Mouse (Mus musculus) liver, embryonic 13.5 days (tissue): ENCODE results near the gene Lgalsl. TPM values are rescaled to one million over a fixed set of nuclear protein-coding genes. Genes with fewer than 3 reads are reported as not detected.

ENCODE experiments used
- ATAC-seq: fragments of 200-750 bp; cut with Nextera tagmentation; 2 replicates; pipeline ENCODE4 v1.8.0; 2017; ENCODE audit warnings: low read depth, mild to moderate bottlenecking, moderate number of reproducible peaks, moderate library complexity
- DNase-seq: peaks from one replicate; pipeline ENCODE4 v3.0.0; 2022
- H3K27ac ChIP-seq: fragments of 300-500 bp; sonication (generic); 2 replicates; pipeline ENCODE4 v1.5.1; 2015; ENCODE audit warnings: moderate library complexity, mild to moderate bottlenecking, inconsistent platforms
- H3K27me3 ChIP-seq: fragments of 300-500 bp; sonication (generic); 2 replicates; pipeline ENCODE4 v1.6.1; 2015; ENCODE audit warnings: mild to moderate bottlenecking, inconsistent platforms
- H3K36me3 ChIP-seq: fragments of 300-500 bp; sonication (generic); 2 replicates; pipeline ENCODE4 v1.6.1; 2015; ENCODE audit warnings: mild to moderate bottlenecking, inconsistent platforms
- H3K4me1 ChIP-seq: fragments of 300-500 bp; sonication (generic); replicated peaks from 2 replicates; pipeline ENCODE4 v1.6.1; 2015; ENCODE audit warnings: inconsistent platforms
- H3K4me2 ChIP-seq: fragments of 300-500 bp; sonication (generic); 2 replicates; pipeline ENCODE4 v1.6.1; 2015; ENCODE audit warnings: inconsistent platforms, mild to moderate bottlenecking, moderate library complexity
- H3K4me3 ChIP-seq: fragments of 300-500 bp; sonication (generic); replicated peaks from 2 replicates; pipeline ENCODE4 v1.5.1; 2015; ENCODE audit warnings: mild to moderate bottlenecking, inconsistent platforms
- H3K9ac ChIP-seq: fragments of 300-500 bp; sonication (generic); 2 replicates; pipeline ENCODE4 v1.6.1; 2015; ENCODE audit warnings: mild to moderate bottlenecking, inconsistent platforms
- H3K9me3 ChIP-seq: fragments of 300-500 bp; sonication (generic); replicated peaks from 2 replicates; pipeline ENCODE4 v1.6.1; 2016; ENCODE audit warnings: inconsistent platforms
- WGBS: fragments of 180-500 bp; shearing (Covaris S2); methylation state at CpG from one replicate; pipeline ENCODE4 v1.1.7; 2015; ENCODE audit not compliant: insufficient replicate concordance; 5-methylcytosine and 5-hydroxymethylcytosine counted together
- polyA plus RNA-seq: library from polyadenylated mRNA; unstranded; fragments of >200 nt; fragmentation: Nextera tagmentation; extraction: Ambion mirVana; gene quantifications from 2 replicates; pipeline ENCODE4 v1.2.1, GENCODE M21; 2015

The Lgalsl gene
- polyA plus RNA-seq, 1 experiment from 2014 or later = 10.0 TPM

GRCm38 (mm10) chr11:20859858-20860257 is 29.0 kb upstream of the Lgalsl start:
- H3K9ac ChIP-seq = no peak overlapping the region
- no peaks in the 10 kb centered on the region for H3K36me3 ChIP-seq
- WGBS = 56% methylated on average over 6 of the region's 6 CpGs
- H3K4me1 ChIP-seq = no peaks in the 10 kb centered on the region
- no peak overlapping the region for H3K4me3 ChIP-seq
- peaks cover 11% of the 10 kb centered on the region; the same call in 1 of the 2 replicates for H3K27me3 ChIP-seq
- H3K4me2 ChIP-seq = no peak overlapping the region
- no peak for DNase-seq
- H3K9me3 ChIP-seq = no peaks in the 10 kb centered on the region
- ATAC-seq = no peak
- H3K27ac ChIP-seq = no peak overlapping the region

GRCm38 (mm10) chr11:20858921-20859668 is 28.2 kb upstream of the Lgalsl start:
- H3K4me3 ChIP-seq = no peak overlapping the region
- WGBS = 18% methylated on average over 9 of the region's 9 CpGs

GRCm38 (mm10) chr11:20857921-20858320 is 27.1 kb upstream of the Lgalsl start:
- no peaks in the 10 kb centered on the region for H3K36me3 ChIP-seq
- WGBS = 66% methylated on average over 4 of the region's 4 CpGs
- H3K27ac ChIP-seq = no peak overlapping the region
- ATAC-seq = no peak
- H3K4me2 ChIP-seq = no peak overlapping the region
- H3K9ac ChIP-seq = no peak overlapping the region
- DNase-seq = no peak
- no peak overlapping the region for H3K4me3 ChIP-seq
- peaks cover 4% of the 10 kb centered on the region; the same call in 1 of the 2 replicates for H3K27me3 ChIP-seq
- no peaks in the 10 kb centered on the region for H3K4me1 ChIP-seq
- no peaks in the 10 kb centered on the region for H3K9me3 ChIP-seq

More at GRCm38 (mm10) chr11:20858921-20859668, 28.2 kb upstream of the Lgalsl start:
- Histone ChIP-seq H3K27ac (no peak overlapping the region), H3K9ac (no peak overlapping the region), H3K9me3 (no peaks in the 10 kb centered on the region), H3K27me3 (peaks cover 11% of the 10 kb centered on the region; the same call in 1 of the 2 replicates), H3K4me1 (no peaks in the 10 kb centered on the region), H3K36me3 (no peaks in the 10 kb centered on the region), H3K4me2 (no peak overlapping the region)
- ATAC-seq (no peak), DNase-seq (no peak)

- Histone ChIP-seq H3K4me3 (no peak overlapping the region), H3K9me3 (no peaks in the 10 kb centered on the region), H3K9ac (no peak overlapping the region), H3K4me1 (no peaks in the 10 kb centered on the region), H3K27ac (no peak overlapping the region), H3K27me3 (peaks cover 3% of the 10 kb centered on the region; the same call in 1 of the 2 replicates), H3K4me2 (no peak overlapping the region), H3K36me3 (no peaks in the 10 kb centered on the region)
- no peak for ATAC-seq
- no peak for DNase-seq
- 67% methylated on average over 4 of the region's 4 CpGs for WGBS
These were observed 23.3 kb upstream of the Lgalsl start for GRCm38 (mm10) chr11:20854032-20854741.

GRCm38 (mm10) chr11:20850196-20850595 is 19.3 kb upstream of the Lgalsl start:
- Histone ChIP-seq H3K36me3 (no peaks in the 10 kb centered on the region), H3K27me3 (peaks cover 12% of the 10 kb centered on the region), H3K9me3 (no peaks in the 10 kb centered on the region), H3K9ac (no peak overlapping the region), H3K4me3 (no peak overlapping the region), H3K27ac (no peak overlapping the region), H3K4me1 (no peaks in the 10 kb centered on the region), H3K4me2 (no peak overlapping the region)
- ATAC-seq (no peak), DNase-seq (no peak)
- 57% methylated on average over 1 of the region's 1 CpGs for WGBS

- WGBS = 62% methylated on average over 5 of the region's 5 CpGs
- Histone ChIP-seq H3K4me3 (no peak overlapping the region), H3K4me2 (no peak overlapping the region), H3K27ac (no peak overlapping the region), H3K36me3 (no peaks in the 10 kb centered on the region), H3K9ac (no peak overlapping the region), H3K9me3 (no peaks in the 10 kb centered on the region), H3K27me3 (peaks cover 12% of the 10 kb centered on the region), H3K4me1 (no peaks in the 10 kb centered on the region)
- DNase-seq (no peak), ATAC-seq (no peak)
These were observed 18.5 kb upstream of the Lgalsl start for GRCm38 (mm10) chr11:20849403-20849802.

- Histone ChIP-seq H3K9ac (no peak overlapping the region), H3K4me3 (no peak overlapping the region), H3K9me3 (no peaks in the 10 kb centered on the region), H3K27me3 (peaks cover 50% of the 10 kb centered on the region), H3K4me2 (no peak overlapping the region), H3K4me1 (no peaks in the 10 kb centered on the region), H3K27ac (no peak overlapping the region), H3K36me3 (no peaks in the 10 kb centered on the region)
- DNase-seq (no peak), ATAC-seq (no peak)
- WGBS = 69% methylated on average over 5 of the region's 5 CpGs
These were observed 6.5 kb upstream of the Lgalsl start for GRCm38 (mm10) chr11:20837366-20837765.

- H3K27ac ChIP-seq = no peak overlapping the region
- H3K36me3 ChIP-seq = 0 out of 2 replicates have a peak, but pooled peaks cover 4% of the 10 kb centered on the region
- DNase-seq (no peak), ATAC-seq (0 out of 2 replicates have a peak, but pooled peaks have one; percentile 6)
- H3K4me2 ChIP-seq = peak overlapping the region; percentile 93
- WGBS = 31% methylated on average over 11 of the region's 11 CpGs
- H3K4me1 ChIP-seq = peaks cover 23% of the 10 kb centered on the region
- peak overlapping the region; percentile 84 for H3K9ac ChIP-seq
- peaks cover 54% of the 10 kb centered on the region for H3K27me3 ChIP-seq
- H3K4me3 ChIP-seq = peak overlapping the region; percentile 85
- no peaks in the 10 kb centered on the region for H3K9me3 ChIP-seq
These were observed 813 bp upstream of the Lgalsl start for GRCm38 (mm10) chr11:20831600-20832137.

- peaks cover 4% of the 10 kb centered on the region; the same call in 1 of the 2 replicates for H3K36me3 ChIP-seq
- ATAC-seq = no peak
- peak overlapping the region; percentile 93 for H3K4me2 ChIP-seq
- H3K9me3 ChIP-seq = no peaks in the 10 kb centered on the region
- 0 out of 2 replicates have a peak overlapping the region, but pooled peaks have one; percentile 61 for H3K27ac ChIP-seq
- DNase-seq = no peak
- H3K4me3 ChIP-seq = peak overlapping the region; percentile 85
- peak overlapping the region; percentile 84 for H3K9ac ChIP-seq
- 18% methylated on average over 23 of the region's 23 CpGs for WGBS
- H3K4me1 ChIP-seq = peaks cover 23% of the 10 kb centered on the region
- peaks cover 45% of the 10 kb centered on the region for H3K27me3 ChIP-seq
These were observed 717 bp downstream of the Lgalsl start for GRCm38 (mm10) chr11:20829993-20830685.

GRCm38 (mm10) chr11:20829056-20829686 is 1.7 kb downstream of the Lgalsl start:
- Histone ChIP-seq H3K9ac (no peak overlapping the region), H3K27me3 (peaks cover 40% of the 10 kb centered on the region), H3K4me2 (peak overlapping the region; percentile 93; the same call in 1 of the 2 replicates), H3K4me1 (peaks cover 26% of the 10 kb centered on the region), H3K36me3 (peaks cover 4% of the 10 kb centered on the region; the same call in 1 of the 2 replicates), H3K9me3 (no peaks in the 10 kb centered on the region), H3K27ac (no peak overlapping the region), H3K4me3 (no peak overlapping the region; the same call in 1 of the 2 replicates)
- 75% methylated on average over 9 of the region's 9 CpGs for WGBS
- DNase-seq = no peak
- ATAC-seq = no peak
